Mouse (Mus musculus) inflammation-experienced regulatory T-cells, adult 6 months (primary cell): ENCODE measurements around the gene Dab1. TPM values are rescaled to one million over a fixed set of nuclear protein-coding genes. Genes with fewer than 3 reads are reported as not detected.

Experiments used
- ATAC-seq: one replicate; pipeline ENCODE4 v1.8.0; 2017
- polyA plus RNA-seq, 3 experiments: library from polyadenylated mRNA; unstranded; fragments of 100-300 nt; shearing (Covaris generic); gene quantifications; one replicate each; pipeline ENCODE4 v1.2.1; 2017

Gene Dab1
- polyA plus RNA-seq, 3 experiments from 2014 or later: not detected

DNA sequence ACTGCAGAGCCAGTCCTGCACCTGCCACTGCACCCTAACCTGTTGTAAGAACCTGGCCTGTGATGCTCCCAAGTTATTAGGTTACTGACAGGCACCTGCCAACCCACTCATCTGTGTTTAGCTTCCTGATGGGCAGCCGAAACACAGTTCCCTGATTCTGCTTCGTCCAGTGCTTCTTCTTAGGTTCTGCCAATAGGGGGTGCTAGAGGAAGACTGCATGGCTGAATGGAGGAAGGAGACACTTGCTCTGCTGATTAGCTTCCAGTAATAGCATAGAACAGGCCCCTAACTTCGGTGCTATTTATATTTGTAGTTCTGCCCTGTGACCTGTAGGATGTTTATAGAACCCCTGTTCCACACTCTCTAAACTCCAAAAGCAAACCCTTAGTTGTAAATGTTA lies 83.0 kb downstream of the Dab1 start:
- ATAC-seq: no peak

DNA sequence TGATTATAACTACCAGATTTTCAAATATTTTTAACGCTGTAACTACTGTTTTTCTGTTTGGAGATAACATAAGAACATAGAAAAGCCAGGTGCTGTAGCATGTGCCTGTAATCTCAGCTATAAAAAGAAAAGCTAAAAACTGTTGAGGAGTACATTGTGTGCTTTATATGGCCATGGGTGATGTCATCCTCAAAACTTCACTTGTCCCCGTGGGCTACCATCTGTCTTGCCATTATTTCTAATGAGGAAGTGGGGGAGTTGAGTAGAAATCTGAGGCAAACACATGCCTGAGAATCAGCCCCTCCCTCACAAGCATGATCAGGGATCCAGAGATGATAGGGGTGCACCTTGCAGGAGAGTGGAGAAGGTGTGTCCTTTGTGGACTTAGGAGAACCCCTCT lies 85.3 kb downstream of the Dab1 start:
- ATAC-seq: no peak

DNA sequence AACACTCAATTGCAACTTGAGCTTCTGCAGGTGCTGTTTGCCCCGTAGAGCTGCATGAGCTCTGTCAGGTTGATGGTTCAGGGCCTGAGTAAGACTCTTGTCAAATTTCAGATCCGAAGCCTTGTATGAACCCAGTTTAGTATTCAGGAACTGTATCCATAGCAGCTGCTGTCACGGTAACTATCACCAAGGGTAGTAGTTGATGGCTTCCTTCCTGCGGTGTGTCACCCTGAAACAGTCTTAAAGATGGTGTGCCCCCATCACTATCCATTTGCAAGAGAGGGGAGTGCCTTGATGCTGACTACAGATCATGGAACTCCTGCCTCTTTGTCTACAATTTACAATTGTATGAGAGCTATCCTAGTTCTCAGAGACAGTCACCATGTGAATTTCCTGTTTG lies 87.3 kb downstream of the Dab1 start:
- no peak for ATAC-seq

DNA sequence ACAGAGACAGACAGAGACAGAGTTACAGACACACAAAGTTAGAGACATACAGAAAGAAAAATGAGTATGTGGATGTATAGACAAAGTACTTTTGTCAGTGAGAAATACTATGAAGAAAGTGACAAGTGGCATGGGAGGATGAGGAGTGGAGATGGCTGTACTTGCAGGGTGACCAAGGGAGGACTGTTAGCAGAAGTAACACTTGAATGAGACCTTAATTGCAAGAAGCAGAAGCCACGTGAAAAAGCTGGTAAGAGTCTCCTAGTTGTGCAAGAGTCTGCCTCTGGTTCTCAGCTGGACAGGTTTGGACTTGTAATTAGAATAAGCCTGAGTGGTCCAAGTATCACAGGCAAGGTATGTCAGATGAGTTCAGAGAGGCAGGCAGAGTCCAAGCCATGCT lies 88.0 kb downstream of the Dab1 start:
- ATAC-seq: no peak

DNA sequence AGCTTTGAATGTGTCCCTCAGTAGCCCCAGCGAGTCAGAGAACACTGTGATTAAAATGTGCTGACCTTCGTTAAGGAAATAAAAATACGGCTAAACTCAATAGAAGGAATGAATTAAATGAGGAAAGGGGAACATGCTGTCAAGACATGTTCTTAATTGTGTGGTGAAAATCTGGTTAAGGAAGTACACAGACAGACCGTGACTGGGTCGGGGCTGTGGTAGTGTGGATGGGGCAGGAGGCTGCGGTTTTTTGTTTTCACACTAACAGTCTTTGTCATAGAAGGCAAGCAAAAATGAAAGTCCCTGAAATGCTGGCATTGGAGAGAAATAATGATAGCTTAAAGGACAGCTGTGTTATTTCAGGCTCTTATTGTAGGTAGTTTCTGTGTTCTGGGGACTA lies 92.2 kb downstream of the Dab1 start:
- no peak for ATAC-seq

DNA sequence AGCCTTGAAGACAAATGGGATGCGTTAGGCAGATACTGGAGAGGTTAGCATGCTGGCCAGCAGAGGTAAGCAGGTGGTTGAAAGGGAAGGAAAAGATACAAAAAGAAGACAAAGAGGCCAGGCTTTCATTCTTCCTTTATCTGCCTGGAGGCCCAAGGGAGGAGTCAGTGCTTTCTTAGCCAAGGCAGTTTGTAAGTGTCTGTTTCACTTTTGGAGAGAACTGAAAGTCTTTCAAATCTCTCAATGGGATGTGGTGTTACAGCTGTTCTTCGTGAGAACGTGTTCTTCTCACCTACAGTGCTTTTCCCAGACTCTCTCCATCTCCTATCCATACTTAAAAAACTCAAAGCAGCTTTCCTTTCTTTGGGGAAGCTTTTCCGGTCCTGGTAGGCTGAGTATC lies 94.8 kb downstream of the Dab1 start:
- no peak for ATAC-seq

DNA sequence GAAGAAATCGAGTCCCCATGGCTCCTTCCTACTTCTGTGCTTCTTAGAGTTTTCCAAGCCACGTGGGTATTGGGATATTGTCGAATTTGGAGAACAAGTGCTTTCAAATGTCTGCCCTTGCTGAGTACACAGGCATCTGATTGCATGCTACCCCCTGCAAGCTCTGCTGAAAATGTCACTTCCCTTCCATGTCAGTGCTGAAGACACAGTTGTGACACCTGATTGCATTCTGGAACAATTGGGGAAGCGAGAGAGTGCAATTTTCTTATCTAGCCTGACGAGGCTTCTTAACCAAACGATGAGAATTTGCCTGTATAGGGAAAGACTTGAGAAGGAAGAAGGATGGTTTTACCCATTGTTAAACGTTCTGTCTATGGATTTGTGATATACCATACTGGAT lies 95.8 kb downstream of the Dab1 start:
- no peak for ATAC-seq

DNA sequence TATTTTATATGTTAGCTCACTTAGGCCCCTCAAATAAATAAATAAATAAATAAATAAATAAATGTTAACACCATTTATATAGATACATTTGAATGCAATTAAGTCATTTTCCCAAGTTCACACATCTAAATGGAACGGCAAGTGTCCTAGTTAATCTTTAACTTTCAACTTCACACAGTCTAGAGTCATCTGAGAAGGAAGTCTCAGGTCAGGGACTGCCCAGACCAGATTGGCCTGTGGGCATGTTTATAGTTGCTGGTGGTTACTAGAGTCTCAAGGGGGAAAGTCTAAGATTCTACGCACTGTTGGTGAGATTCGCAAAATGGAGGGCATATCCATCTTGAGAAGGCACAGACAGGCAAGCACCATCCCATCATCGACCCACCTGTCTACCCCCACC lies 96.4 kb downstream of the Dab1 start:
- ATAC-seq: no peak

DNA sequence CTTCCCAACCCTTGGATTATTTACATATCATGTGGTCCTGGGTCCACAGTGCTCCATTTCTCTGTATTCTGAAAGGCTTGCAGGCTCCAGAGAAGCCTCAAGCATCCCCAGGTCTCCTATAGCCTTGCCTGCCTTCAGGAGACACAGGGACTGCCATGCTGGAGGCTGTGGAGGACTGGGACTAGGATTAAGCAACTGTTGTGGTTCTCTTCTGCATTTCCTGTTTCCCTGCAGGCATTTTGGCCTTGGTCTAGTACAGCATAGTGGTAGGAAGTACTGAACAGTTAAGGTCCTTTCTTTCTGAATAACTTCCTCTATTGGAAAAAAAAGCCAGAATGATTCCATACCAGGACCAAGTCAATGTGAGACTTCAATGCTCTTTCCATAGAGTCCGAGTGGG lies 103.6 kb downstream of the Dab1 start:
- no peak for ATAC-seq

DNA sequence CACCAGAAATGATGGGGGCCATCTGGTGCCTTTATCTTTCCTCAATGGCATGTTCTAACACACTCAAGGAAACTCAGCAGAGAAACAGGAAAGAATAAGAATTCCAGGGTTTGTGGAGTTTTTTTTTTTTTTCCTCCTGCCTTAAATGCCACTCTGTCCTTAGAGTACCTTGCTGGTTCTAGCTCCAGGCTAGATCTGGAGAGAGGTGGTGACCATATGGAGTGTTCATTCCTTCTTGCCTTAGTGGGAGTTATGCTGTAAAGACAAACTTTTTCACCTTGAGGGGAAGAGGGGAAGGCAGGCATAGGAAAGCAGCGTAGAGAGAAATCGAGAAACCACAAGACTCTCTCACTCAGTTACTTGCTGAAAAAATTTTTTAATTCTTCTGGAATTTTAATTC lies 107.3 kb downstream of the Dab1 start:
- no peak for ATAC-seq

DNA sequence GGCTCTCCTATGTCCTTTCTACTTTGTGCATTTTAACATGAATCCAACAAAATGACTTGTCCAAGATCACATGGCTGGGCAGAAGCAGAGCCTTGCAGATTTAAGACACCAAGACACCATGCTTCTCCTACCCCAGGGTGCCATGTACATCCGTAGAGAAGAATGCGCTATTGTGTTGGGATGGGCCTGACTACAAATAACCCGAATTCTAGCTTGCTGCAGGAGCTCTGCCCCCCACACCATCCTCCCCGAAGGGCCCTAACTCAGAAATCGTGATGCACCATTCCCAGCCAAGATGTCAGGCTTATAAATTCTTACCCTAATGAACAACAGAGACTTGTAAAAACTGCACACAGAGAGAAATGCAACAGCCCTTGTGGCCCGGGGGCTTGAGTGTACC lies 118.0 kb downstream of the Dab1 start:
- ATAC-seq: no peak

DNA sequence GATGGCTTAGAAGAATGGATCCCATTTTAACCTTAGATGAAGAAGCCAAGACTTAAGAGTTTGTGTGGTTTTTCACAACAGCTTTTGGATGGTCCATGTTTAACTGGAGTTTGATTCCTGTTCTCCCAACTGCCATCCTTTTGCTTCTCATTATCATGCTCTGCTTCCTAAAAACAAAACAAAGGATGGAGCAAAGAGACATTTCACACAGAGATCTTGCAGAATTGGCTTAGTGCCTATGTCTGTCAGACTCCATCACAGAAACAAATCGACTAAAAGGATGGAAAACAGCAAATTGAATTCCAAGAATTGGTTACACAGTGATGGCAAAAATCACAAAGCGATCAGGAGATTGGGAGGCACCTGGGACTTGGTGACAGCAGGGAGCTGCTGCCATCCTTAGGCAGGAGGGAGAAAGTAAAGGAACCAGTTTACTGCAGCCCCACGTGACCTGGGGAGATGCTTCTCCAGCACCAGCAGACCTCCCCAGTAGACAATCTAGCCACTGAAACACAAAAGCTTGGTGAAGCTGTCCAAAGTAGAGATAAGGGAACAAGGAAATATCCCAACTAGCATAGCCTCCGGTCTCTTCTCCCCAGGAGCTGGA lies 132.2 kb downstream of the Dab1 start:
- no peak for ATAC-seq

DNA sequence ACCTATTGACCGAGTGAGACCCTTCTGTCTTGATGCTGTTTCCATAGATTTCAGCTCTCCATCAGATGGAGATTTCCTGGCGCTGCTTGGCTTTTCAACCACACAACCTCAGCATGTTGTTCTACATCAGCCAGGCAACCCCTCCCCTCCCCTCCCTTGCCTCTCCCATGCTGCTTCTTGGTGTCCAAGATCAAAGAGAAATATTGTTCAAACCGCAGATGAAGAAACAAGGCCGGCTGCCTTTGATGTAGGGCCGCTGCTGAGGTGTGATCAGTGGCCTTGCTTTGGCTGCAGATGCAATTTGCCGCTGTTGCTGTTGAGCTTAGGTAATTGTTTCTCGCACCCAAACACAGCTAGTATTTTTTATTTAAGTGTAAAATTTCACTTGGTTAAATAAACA lies 135.4 kb downstream of the Dab1 start:
- ATAC-seq: no peak

DNA sequence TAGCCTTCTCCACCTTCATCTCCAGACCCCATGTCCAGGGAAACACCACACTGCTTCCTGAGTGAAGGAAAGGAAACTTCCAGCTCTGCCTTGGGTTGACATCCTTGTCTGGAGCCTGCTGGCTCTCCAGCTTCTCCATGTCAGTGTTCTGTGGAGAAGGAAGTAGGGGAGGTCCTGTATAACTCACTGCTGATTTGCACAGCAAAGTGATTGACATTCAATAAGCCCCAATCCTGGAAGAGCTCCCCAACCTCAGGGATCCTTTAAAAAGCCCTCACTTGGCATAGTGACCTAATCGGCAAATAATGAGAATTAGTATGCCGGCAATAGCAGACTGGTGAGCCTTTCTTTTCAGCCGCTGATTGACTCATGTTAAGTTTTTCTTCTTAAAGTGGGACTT lies 138.1 kb downstream of the Dab1 start:
- ATAC-seq: no peak

DNA sequence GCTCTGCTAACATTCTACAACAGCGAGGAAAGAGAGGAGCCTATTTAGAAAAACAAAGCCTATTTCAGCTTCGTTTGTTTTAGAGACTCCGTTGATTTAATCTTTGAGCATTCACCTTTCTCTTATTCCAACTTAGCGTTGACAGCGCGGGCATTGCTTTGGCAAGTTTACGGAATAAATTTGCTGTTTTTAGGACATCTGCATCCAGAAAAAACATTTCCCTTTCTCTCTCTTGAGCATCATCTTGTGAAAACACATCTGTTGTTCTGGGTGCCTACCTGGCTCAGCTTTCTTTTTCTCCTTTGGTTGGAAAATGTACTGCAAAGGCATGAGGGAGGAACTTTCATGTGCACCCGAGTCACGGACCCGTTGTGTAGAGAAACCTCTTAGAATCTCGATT lies 143.3 kb downstream of the Dab1 start:
- ATAC-seq: no peak

DNA sequence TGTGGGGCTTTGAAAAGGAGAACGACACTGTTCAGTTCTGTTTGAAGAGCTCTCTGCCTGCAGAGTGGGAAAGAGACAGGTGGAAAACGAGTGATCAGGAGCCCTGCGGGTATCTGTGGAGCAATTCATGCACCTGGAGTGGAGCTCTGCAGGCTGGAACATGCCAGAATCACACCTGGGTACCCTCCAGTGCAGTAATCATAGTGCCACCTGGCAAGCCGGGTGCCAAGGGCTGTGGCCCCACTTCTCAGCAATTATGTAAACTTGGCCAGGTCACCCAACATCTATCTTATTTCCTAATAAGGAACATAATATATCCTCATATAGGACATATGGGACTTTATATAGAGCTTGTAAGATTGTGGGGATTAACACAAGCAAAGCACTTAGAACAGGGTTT lies 156.6 kb downstream of the Dab1 start:
- no peak for ATAC-seq

DNA sequence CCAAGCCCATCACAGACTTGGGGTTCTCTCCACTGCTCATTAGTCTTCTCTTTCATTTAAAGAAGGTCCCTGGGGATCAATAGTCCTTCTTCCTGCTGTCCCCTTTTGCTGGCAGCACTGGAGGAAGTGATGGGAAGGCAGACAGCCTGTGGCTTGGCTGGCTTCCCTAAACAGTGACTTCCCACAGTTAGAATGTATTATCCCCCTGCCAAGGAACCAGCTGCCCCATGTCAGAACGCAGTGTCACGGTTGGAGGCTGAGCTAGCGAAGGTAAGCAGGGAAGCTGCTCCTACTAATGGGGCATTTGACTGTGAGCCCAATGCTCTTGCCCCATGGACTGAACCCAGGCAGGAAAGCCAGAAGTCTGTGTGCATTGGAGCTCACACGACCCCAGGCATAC lies 162.2 kb downstream of the Dab1 start:
- ATAC-seq: no peak

DNA sequence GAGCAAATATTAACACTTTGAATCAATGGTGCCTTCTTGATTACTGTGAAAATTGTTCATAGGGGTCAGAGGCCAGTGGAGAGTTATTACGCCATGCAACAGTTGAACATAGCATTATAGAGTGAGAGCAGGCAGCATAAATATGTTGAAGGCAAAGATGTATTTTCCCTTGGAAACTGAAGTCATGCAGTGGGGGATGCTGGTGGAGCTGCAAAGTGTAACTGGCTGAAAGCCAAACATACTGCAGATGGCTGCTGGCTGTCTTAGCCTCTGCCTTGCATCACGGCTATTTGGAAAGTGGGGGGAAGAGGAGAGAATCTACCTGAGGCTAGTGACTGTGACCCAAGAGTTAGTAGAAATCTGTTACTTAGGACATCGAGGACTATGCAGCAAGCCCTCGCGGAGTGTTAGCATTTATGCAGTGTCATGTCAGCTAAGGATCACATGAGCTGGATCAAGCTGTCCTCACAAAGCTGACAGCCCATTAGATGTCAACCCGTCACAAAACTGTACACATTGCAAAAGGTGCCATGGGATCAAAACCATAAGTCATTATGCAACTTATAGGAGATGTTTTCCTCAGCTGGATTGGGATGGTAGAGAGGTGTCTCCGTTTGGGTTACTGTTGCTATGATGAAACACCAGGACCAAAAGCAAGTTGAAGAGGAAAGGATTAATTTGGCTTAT lies 164.5 kb downstream of the Dab1 start:
- ATAC-seq: no peak

DNA sequence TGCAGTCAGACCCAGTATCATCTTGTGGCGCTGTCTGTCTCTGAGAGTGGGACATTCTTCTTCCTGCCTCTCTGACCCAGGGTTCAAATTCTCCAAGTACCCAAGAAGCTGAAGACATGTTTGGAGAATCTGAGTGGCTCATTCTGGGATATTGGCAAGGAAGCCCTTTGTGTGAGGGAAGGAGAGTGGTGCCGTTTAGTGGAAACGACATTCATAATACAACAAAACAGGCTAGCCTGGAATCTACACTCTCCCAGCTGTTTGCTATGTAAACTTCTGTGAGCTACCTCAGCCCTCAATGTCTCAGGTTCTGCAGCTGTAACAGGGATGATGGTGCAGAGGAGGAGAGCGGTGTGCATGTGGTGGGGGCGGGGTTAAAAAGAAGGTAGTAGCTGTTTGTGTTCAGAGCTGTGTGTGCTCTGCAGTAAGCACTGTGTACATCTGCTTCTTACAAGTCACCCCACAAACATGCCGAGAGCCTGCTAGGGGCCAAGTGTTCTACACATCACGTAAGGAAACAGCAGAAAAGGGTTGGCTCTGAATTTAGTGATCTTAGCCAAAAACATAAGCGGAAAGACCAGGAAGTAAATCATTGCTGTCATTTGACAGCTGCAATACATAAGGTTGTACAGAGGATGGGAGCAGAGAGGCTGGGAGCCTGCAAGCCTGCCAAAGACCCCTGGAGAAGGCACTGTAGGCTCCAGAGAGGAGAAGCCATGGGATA lies 174.6 kb downstream of the Dab1 start:
- ATAC-seq: no peak

DNA sequence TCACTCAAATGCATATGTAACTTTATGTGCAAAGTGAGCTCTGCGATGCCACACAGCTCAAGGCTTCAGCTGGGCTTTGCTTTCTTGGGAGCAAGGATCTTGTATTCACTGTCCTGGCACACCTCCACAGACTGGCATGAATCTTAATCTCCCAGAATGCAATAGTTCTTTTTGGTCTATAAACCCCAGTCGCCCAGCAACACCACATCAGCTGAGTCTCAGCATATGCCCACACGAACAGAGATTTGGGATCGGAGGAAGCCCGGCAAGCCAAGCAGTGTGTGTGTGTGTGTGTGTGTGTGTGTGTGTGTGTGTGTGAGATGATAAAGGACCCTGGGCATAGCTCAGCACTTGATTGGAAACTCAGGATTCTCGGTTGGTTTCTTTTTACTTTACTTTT lies 177.3 kb downstream of the Dab1 start:
- ATAC-seq: no peak

DNA sequence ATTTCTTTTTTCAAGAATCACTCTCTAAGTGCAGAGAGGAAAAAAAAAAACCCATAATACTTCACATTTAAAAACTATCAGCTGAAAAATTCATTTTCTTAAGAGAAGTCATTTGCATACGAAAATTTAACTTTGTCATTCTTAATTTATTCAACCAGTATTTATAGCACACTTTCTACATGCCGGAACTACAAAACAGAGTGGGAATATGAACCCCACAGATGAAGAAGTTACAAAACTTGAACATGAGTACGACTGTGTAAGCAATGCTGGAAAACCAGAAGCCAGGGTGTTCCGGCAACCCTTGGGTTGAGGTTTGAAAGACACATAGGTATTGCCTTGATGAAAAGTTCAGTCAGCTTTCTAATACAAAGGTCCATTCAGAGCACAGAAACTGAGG lies 183.3 kb downstream of the Dab1 start:
- ATAC-seq: no peak

DNA sequence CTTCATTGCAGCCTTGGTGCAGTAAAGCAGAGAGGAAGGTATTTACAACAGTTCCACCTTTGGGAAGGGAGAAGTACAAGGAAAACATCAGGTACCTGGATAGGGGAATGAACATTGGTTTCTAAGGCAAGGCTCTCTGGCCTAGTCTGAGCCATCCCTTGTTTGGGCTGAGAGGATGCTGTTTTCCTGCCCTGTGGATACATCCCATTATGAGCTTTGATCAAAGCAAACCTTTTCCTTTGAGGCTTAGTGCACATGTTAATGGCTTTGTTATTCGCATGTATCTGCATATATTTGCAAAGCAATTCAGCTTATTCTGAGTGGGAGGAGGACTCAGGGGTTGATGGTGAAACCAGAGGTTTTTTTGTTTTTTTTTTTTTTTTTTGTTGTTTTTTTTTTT lies 185.3 kb downstream of the Dab1 start:
- no peak for ATAC-seq

DNA sequence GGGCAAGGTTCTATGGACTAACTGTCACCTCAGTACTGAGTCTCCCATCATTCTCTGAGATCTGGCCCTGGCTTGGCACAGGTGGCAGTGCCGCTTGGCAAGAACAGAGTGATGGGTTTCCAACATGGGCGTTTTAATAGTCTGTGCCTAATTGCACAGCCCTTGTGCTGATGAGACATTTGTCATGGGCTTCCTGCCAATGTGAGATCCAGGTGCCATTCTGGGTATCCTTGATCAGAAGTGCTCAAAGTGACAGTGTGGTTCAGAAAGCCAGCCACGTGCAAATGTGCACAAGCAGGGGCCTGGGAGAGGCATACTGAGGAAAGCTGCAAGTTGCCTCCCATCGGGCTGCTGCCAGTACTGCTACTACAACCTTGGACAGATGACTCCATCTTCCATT lies 203.5 kb downstream of the Dab1 start:
- ATAC-seq: no peak

DNA sequence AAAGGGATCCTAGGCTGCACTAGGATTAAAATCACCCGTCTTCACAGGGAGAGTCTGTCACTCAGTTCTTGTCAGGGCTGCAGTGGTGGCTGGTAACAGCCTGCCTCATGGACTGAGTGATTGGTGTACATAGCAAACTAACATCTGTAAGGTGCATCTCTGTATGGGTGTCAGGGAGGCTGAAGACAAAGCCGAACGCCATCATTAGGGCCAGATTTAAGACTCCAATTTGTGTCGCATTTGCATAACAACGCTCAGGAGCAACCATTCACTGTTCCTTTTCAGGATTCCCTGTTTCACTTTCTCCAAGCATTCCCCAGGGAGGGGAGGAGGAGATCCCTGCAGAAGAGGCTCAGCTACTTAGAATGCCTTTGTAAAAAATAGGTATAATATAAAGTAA lies 219.2 kb downstream of the Dab1 start:
- no peak for ATAC-seq
